Mouse (Mus musculus): ENCODE measurements around the gene Pprc1. TPM values are rescaled to one million over a fixed set of nuclear protein-coding genes. Genes with fewer than 3 reads are reported as not detected.

Gene Pprc1
- total RNA-seq, 2 experiments from 2014 or later: 12.2 to 21.8 TPM

- no peak for DNase-seq
- intact Hi-C loops (cut with DNase I): no loop called here
These were observed 4.4 kb downstream of the Pprc1 start for GRCm38 (mm10) chr19:46049129-46049528.

DNA sequence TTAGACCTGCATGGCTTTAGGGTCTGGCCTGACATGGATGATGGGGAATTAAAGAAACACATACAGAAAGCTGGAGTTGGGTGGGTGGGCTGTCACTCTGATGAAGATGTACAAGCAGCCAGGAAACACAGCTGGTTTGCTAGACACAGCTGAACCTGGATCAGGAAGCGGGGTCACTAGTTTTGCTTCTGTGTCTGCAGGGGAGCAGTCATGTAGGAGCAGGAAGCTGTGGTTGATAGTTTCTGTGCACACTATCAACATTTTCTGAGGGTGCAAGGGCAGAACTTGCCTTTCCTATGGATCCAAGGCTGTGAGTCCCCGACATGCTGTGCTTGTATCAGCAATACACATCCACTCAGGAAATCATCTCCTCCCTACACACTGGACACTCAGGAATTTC is 5.8 kb downstream of the Pprc1 start:
- intact Hi-C loops (cut with DNase I): no loop called here
- no peak for DNase-seq

DNA sequence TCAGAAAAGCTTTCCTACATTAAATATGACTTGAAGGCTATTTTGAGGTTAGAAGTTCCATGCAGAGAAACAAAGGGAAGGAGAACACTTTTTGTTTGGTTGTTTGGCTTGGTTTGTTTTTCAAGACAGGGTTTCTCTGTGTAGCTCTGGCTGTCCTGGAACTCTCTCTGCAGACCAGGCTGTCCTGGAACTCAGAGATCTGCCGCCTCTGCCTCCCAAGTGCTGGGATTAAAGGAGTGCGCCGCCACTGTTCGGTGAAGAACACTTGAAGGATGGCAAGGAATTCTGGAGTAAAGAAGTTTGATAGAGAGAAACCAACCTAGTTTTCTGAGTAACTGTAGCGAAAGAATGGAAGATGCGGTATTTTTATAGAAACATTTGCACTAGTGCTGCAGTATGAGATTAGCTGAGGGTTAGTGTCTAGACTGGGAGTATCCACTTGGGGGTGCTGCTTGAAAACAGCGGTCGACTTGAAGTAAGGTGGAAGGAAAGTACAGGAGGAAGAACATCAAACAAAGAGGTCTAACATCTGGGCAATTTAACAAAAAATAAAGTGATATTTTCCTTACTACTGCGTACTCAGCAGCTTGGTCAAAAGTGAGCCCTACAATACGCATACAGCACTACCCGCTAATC is 11.2 kb downstream of the Pprc1 start:
- intact Hi-C loops (cut with DNase I): no loop called here
- DNase-seq: no peak

- peak; percentile 85 to 87 for DNase-seq
- intact Hi-C loops (cut with DNase I): no loop called here
These were observed 11.8 kb downstream of the Pprc1 start for GRCm38 (mm10) chr19:46056388-46056946.

- intact Hi-C loops (cut with DNase I): no loop called here
- DNase-seq: peak; percentile 70 to 78
These were observed 12.4 kb downstream of the Pprc1 start for GRCm38 (mm10) chr19:46056947-46057607.

DNA sequence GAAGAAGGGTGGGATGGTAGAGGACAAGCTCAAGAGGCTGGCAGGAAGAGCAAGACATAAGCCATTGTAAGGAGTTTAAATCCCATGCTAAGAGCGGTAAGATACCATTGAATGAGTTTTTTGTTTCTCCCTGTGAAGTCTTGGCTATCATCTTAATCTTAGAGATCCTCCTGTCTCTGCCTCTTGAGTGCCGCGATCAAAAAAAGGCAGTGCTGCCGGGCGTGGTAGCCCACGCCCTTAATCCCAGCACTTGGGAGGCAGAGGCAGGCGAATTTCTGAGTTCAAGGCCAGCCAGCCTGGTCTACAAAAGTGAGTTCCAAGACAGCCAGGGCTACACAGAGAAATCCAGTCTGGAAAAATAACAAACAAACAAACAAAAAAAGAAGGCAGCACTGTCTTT is 13.8 kb downstream of the Pprc1 start:
- intact Hi-C loops (cut with DNase I): no loop called here
- no peak for DNase-seq

DNA sequence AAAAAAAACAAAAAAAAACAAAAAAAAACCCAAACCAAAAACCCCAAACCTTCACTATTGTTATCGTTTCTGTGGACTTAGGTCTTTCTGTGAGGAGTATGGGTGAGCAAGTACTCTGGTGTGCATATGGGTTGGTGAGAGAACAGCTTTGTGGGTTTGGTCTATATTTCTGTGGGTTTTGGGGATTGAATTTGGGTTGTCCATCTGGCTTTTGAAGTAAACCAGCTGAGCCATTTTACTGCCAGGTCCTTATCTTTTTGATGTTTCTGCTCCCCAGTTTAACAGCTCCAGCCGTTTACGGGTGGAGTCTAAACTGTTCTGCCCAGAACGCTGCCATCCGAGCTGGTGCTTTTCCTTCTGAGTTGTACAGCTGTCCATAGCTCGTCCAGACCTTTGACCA is 16.2 kb downstream of the Pprc1 start:
- intact Hi-C loops (cut with DNase I): no loop called here

GRCm38 (mm10) chr19:46068054-46068453 is 23.4 kb downstream of the Pprc1 start:
- DNase-seq: no peak
- intact Hi-C loops (cut with DNase I): no loop called here

More for the DNA sequence above, 16.2 kb downstream of the Pprc1 start:
- no peak for DNase-seq

DNA sequence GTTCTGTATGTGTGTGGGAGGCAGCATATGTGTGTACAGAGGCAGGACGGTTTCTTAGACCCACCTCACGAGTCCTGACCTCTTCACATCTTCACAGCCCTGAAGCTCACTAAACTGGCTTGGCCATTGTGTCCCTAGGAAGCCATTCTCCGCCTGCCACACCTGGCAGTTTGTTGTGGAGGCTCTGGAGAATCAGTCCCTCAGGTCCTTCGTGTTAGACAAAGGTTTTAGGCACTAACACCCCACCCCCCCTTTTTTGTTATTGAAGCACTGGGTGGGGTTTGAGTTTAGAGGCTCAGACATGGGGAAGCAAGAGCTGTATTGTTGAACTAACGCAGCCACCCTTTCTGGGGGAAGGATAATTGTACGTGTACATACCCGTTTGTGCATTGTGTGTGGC is 28.6 kb downstream of the Pprc1 start:
- intact Hi-C loops (cut with DNase I): no loop called here
- no peak for DNase-seq

DNA sequence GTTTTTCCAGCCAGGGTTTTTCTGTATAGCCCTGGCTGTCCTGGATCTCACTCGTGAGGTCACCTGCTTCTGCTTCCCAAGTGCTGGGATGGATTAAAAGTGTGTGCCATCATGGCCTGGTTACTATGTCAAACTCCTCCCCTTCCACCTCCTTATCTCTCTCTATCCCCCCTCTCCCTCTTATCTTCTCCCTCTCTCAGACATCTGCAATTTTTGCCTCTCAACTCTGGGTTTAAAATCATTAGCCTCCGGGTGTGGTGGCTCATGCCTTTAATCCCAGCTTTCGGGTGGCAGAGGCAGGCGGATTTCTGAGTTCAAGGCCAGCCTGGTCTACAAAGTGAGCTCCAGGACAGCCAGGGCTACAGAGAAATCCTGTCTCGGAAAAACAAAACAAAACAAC is 29.6 kb downstream of the Pprc1 start:
- no peak for DNase-seq
- intact Hi-C loops (cut with DNase I): no loop called here

DNA sequence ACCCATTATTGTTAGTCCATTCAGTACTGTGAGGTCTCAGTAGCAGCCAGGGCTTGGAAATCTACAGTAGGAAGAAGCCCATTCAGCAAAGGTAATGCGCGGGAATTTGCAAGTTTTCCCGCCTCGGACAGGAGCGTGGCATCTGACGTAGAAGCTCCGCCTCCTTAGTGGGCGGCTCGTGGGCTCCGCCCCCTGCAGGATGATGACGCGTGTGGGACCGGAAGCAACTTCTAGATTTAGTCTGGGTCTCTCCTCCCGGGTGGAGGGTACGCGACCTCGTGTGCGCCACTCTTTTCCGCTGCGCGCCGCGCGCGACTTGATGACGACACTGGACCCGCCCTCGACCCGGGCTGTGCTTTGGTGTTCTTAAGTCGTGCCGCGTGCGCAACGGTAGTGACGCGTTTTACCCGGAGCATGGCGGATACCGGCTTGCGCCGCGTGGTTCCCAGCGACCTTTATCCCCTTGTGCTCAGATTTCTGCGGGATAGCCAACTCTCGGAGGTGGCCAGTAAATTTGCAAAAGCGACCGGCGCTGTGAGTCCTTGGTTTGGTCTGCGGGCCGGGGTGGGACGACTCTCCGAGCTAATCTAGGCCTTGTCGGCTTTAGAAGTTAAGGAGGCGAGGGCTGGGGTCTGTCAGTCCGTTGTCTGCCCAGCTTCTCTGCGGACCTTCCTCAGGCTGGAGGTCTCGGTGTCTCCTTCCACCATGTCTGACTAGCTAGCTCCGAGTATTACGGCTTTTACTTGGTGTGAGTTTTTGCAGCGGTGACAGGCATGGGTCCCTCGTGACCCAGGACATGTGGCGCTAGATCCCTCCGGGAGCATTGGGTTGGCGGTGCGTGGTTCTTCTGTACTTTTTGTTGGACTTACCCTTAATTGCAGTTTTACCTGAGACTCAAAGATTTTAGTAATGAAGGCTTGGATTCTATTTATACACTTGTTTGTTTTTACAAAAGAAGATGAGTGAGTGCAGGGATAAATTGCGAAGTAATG is 31.2 kb downstream of the Pprc1 start, which contains the start of gene Nolc1:
Gene Nolc1 (plus strand): TSS at position 248 of the 992 bp plus-strand sequence.
- peak; percentile 97 to 99 for DNase-seq
- intact Hi-C loops (cut with DNase I): no loop called here

GRCm38 (mm10) chr19:46078535-46078934 is 33.8 kb downstream of the Pprc1 start:
- intact Hi-C loops (cut with DNase I): no loop called here
- DNase-seq: no peak

- intact Hi-C loops (cut with DNase I): loop anchor here (5.0 kb wide), 1 partner anchor 222 kb away; no protein-coding TSS in a partner anchor
- DNase-seq: no peak
These were observed 40.5 kb downstream of the Pprc1 start for GRCm38 (mm10) chr19:46085185-46085584.

DNA sequence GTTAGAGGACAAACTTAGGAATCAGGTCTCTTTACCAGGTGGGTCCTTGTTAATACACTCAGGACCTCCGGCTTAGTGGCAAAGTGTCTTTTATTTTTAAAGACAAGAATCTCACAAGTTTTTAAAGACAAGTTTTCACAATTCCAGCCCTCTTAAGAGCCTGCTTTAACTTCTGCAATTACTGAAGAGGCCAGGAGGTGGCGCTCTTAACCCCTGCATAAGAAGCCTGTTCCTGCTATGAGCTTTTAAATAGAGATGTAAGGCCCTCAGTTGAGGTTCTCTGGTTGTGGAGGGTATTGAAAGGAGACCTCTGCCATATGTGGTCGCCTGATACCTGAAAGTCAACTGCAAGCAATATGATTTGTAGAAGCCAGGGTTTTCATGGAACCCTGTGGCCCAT is 41.7 kb downstream of the Pprc1 start:
- no peak for DNase-seq
- intact Hi-C loops (cut with DNase I): loop anchor here (2.0 to 5.0 kb wide), 2 partner anchors 168 to 221 kb away; no protein-coding TSS in a partner anchor

GRCm38 (mm10) chr19:46087871-46088270 is 43.2 kb downstream of the Pprc1 start:
- DNase-seq: peak in 1 of 2 experiments; percentile 40
- intact Hi-C loops (cut with DNase I): loop anchor here (2.0 to 5.0 kb wide), 2 partner anchors 167 to 219 kb away; no protein-coding TSS in a partner anchor

- intact Hi-C loops (cut with DNase I): no loop called here
These were observed 47.0 kb downstream of the Pprc1 start for GRCm38 (mm10) chr19:46091641-46092040.

DNA sequence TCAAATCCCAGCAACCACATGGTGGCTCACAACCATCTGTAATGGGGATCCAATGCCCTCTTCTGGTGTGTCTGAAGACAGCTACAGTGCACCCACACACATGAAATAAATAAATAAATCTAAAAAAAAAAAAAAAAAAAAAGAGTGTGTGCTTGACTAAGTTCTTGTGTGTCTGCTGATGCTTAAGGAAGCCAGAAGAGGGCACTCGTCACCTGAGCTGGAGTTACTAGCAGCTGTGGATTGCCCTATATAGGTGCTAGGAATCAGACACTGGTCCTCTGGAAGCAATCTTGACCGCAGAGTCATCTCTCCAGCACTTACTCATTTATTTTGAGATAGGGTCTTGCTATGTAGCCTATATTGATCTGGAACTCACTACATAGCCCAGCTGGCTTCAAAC is 49.5 kb downstream of the Pprc1 start:
- intact Hi-C loops (cut with DNase I): no loop called here

More at GRCm38 (mm10) chr19:46091641-46092040, 47.0 kb downstream of the Pprc1 start:
- no peak for DNase-seq

DNA sequence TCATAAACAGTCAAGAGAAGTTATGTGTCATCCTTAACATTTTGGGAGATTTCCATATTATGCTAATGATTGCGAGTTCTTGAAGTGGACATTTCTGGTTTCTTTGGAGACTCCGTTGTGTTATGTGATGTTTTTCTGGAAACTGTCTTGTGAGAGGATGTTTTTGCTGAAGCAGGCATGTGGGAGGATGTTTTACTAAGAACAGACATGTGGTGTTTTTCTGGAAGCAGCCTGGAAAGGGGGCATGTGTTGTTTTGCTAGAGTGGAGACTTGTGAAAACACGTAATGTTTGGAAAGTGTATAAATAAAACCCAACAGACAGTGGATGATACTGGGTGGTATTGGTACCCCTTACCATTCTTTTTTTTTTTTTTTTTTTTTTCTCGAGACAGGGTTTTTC is 50.6 kb downstream of the Pprc1 start:
- intact Hi-C loops (cut with DNase I): no loop called here
- no peak for DNase-seq

More for the DNA sequence above, 49.5 kb downstream of the Pprc1 start:
- no peak for DNase-seq

- intact Hi-C loops (cut with DNase I): no loop called here
These were observed 51.7 kb downstream of the Pprc1 start for GRCm38 (mm10) chr19:46096396-46096795.

DNA sequence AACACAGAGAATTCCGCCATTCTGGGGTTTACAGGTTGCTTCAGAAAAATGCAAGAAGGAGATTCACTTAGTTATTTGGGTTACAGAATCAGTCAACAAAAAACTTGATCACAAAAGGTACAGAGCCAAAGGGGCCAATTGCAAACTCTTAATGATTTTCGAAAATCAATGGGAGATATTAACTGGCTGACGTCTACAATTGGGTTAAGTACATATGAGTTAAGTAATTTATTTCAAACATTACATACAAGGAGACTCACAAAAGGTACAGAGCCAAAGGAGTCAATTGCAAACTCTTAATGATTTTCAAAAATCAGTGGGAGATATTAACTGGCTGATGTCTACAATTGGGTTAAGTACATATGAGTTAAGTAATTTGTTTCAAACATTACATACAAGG is 54.9 kb downstream of the Pprc1 start:
- intact Hi-C loops (cut with DNase I): no loop called here
- DNase-seq: no peak

More at GRCm38 (mm10) chr19:46096396-46096795, 51.7 kb downstream of the Pprc1 start:
- no peak for DNase-seq
